ENCODE assay signal across 20 mouse cellular contexts in the genomic region with DNA sequence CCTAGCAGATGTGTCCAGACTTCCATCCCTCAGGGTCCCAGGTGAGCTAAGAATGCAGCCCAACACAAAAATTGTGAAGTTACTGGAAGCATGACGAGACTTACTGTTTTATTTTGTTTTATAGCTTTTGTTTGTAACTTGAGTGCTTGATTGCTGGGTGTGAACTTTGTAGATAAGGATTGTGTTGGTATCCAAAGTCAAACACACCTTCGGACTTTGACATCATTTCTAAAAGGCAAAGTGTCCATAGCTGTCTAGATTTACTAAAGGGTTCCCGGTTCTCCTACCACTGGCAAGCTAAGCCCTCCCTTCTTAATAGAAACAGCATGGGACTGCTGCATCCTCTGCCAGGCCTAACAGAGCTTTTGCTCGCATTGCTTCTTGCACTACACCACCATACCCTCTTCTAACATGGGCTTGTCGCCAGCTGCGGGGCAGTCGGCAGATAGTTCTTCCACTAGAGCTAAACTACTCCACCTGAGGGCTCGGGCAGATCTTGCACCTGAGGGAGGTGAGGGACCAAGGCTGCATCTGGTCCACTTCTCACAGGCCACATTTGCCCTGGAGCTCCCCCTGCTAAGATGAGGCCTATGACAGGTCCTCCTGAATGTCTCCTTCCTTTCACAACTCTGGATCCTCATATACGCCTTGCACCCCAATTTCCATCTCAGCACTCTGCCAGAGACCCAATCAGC. TPM values are rescaled to one million over a fixed set of nuclear protein-coding genes. Genes with fewer than 3 reads are reported as not detected.
"Had no signal": no experiment of that assay in that cellular context is flagged by ENCODE, and none has a peak within 500 bp of the region (broad histone marks: within the 10 kb centered on the region; RNA-seq: fewer than 3 reads in every experiment).

No protein-coding gene starts in this region.

- H3K36me3 ChIP-seq: neural tube, embryonic 15.5 days had no signal

- H3K27ac ChIP-seq: kidney, postnatal 0 days; left cerebral cortex, adult 2 months; liver, embryonic 14.5 days; macrophage; midbrain, embryonic 12.5 days; midbrain, embryonic 15.5 days; neural tube, embryonic 12.5 days; neural tube, embryonic 15.5 days had no signal

- H3K27me3 ChIP-seq: midbrain, embryonic 12.5 days; midbrain, embryonic 15.5 days; neural tube, embryonic 12.5 days; neural tube, embryonic 15.5 days had no signal

- H3K9me3 ChIP-seq: midbrain, embryonic 12.5 days; midbrain, embryonic 15.5 days; neural tube, embryonic 12.5 days; neural tube, embryonic 15.5 days had no signal

- H3K4me1 ChIP-seq: midbrain, embryonic 12.5 days; midbrain, embryonic 15.5 days; neural tube, embryonic 12.5 days; neural tube, embryonic 15.5 days had no signal

- H3K9ac ChIP-seq: liver, embryonic 14.5 days; lung, embryonic 14.5 days; midbrain, embryonic 12.5 days; midbrain, embryonic 15.5 days; neural tube, embryonic 12.5 days; neural tube, embryonic 15.5 days had no signal

- H3K4me2 ChIP-seq: lung, embryonic 14.5 days; midbrain, embryonic 12.5 days; midbrain, embryonic 15.5 days; neural tube, embryonic 12.5 days; neural tube, embryonic 15.5 days had no signal

- ATAC-seq: inflammation-experienced regulatory T-cells, adult 6 months; lung, postnatal 0 days; midbrain, embryonic 15.5 days had no signal

- H3K4me3 ChIP-seq: left cerebral cortex, adult 2 months; midbrain, embryonic 12.5 days; midbrain, embryonic 15.5 days; neural tube, embryonic 12.5 days; neural tube, embryonic 15.5 days had no signal

- DNase-seq: kidney, adult 2 months; kidney, postnatal 25 days; layer of hippocampus, postnatal 36 days; lung, embryonic 14.5 days; right cerebral cortex, adult 18-20 months; right cerebral cortex, postnatal 14 days; right cerebral cortex, postnatal 4 days; spleen, adult 18-20 months; thymus, adult 2 months; thymus, postnatal 25 days had no signal

RNA-seq across cellular contexts. Expression of a gene that starts 16.9 kb away (rescaled TPM):
- polyA plus RNA-seq: inflammation-experienced regulatory T-cells, adult 6 months; macrophage had no signal
